Mouse (Mus musculus): ENCODE data around the gene Otop3. TPM values are rescaled to one million over a fixed set of nuclear protein-coding genes. Genes with fewer than 3 reads are reported as not detected.

Otop3 gene
- polyA plus RNA-seq (2011; ENCODE audit: insufficient read depth, insufficient read length, low read depth, missing spikeins): not detected in 2 replicates

GRCm38 (mm10) chr11:115334531-115334930 lies at the start of gene Otop3:
Gene Otop3 (plus strand): TSS chr11:115334731.
- H3K27me3 ChIP-seq (ENCODE audit: control insufficient read depth, insufficient read depth, low read length, poor library complexity, severe bottlenecking): 0 out of 2 replicates have a peak, but pooled peaks cover 3% of the 10 kb centered on the region
- no peaks in the 10 kb centered on the region for H3K4me1 ChIP-seq (ENCODE audit: control insufficient read depth, insufficient read depth, low read length)
- no peaks in the 10 kb centered on the region for H3K36me3 ChIP-seq (ENCODE audit: control insufficient read depth, insufficient read depth, low read length, poor library complexity, severe bottlenecking)
- TF ChIP-seq EP300 (IDR thresholded peaks at IDR 0.05; ENCODE audit: insufficient read depth, low read depth, low read length): no peak
- TF ChIP-seq CTCF (IDR thresholded peaks at IDR 0.05; ENCODE audit: low read depth, low read length): no peak
- TF ChIP-seq POLR2A (IDR thresholded peaks at IDR 0.05; ENCODE audit: insufficient read depth, low read length): no peak
- H3K9me3 ChIP-seq (replicated peaks; ENCODE audit: control insufficient read depth, insufficient read depth, low read length, poor library complexity, severe bottlenecking): no peaks in the 10 kb centered on the region
- no peak within 1 kb of the TSS for H3K9ac ChIP-seq (ENCODE audit: low read depth, poor library complexity, severe bottlenecking)
- H3K4me3 ChIP-seq (ENCODE audit: low read depth, low read length): no peak within 1 kb of the TSS
- H3K27ac ChIP-seq (ENCODE audit: insufficient read depth, low read length): no peak within 1 kb of the TSS

DNA sequence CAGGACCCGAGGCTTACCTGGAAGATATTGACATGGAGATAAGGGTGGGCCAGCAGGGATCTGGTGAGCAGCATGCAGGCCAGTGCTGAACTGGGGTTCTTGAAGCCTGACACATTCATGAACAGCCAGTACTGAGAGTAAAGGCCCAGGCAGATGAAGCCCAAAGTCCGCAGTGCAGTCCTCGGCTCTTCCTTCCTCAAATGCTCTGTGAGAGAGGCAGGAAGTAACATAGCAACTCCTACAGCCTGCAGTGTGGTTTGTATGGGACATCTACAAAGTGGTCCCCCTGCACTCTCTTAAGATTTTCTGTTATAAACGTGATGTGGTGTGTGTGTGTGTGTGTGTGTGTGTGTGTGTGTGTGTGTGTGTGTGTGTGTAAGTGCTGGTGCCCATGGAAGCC lies 49.2 kb upstream of the Otop3 start:
- TF ChIP-seq EP300 (IDR thresholded peaks at IDR 0.05; ENCODE audit: insufficient read depth, low read depth, low read length): no peak
- TF ChIP-seq CTCF (IDR thresholded peaks at IDR 0.05; ENCODE audit: low read depth, low read length): no peak
- Histone ChIP-seq H3K9ac (ENCODE audit: low read depth, poor library complexity, severe bottlenecking) (no peak overlapping the region), H3K27me3 (ENCODE audit: control insufficient read depth, insufficient read depth, low read length, poor library complexity, severe bottlenecking) (no peaks in the 10 kb centered on the region), H3K4me1 (ENCODE audit: control insufficient read depth, insufficient read depth, low read length) (peaks cover 2% of the 10 kb centered on the region), H3K27ac (ENCODE audit: insufficient read depth, low read length) (no peak overlapping the region), H3K36me3 (ENCODE audit: control insufficient read depth, insufficient read depth, low read length, poor library complexity, severe bottlenecking) (no peaks in the 10 kb centered on the region), H3K4me3 (ENCODE audit: low read depth, low read length) (no peak overlapping the region), H3K9me3 (replicated peaks; ENCODE audit: control insufficient read depth, insufficient read depth, low read length, poor library complexity, severe bottlenecking) (no peaks in the 10 kb centered on the region)

DNA sequence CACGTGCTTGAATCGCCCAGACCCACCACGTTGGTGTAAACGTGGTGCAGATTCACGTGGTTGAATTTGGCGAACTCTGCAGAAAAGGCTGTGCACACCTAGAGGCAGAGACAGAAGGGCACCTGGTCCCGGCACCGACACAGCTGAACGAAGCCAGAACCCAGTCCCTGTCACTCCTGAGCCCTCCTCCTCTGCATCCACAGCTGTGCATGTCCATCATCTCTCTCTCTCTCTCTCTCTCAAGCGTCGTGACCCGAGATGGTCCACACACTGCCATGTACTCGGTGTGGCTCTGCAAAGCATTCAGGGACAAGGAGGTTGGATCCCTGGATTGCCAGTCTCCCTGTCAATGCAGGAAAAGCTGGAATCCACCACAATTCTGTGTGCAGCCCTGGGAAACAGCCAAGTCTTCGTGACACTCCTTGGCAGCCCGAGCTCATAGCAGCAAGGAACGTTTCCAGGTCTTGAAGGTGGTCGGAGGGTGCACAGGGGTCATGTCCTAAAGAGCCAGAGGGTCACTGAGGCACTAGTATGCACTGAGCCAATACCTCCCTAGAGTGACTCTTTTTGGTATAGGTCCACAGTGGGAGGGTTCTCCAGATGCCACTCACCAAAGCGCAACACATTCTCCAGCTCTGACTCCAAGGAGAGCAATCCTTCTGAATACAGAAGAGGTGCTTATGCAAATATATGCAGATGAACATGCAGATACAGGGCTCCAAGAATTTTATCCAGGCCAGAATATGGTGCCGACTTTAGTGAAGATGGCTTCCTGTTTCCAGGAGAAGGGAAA lies 48.1 kb upstream of the Otop3 start:
- TF ChIP-seq EP300 (IDR thresholded peaks at IDR 0.05; ENCODE audit: insufficient read depth, low read depth, low read length): no peak
- no peak for TF ChIP-seq CTCF (IDR thresholded peaks at IDR 0.05; ENCODE audit: low read depth, low read length)
- TF ChIP-seq POLR2A (IDR thresholded peaks at IDR 0.05; ENCODE audit: insufficient read depth, low read length): no peak
- Histone ChIP-seq H3K9me3 (replicated peaks; ENCODE audit: control insufficient read depth, insufficient read depth, low read length, poor library complexity, severe bottlenecking) (no peaks in the 10 kb centered on the region), H3K9ac (ENCODE audit: low read depth, poor library complexity, severe bottlenecking) (no peak overlapping the region), H3K36me3 (ENCODE audit: control insufficient read depth, insufficient read depth, low read length, poor library complexity, severe bottlenecking) (no peaks in the 10 kb centered on the region), H3K27ac (ENCODE audit: insufficient read depth, low read length) (no peak overlapping the region), H3K4me1 (ENCODE audit: control insufficient read depth, insufficient read depth, low read length) (peaks cover 4% of the 10 kb centered on the region), H3K27me3 (ENCODE audit: control insufficient read depth, insufficient read depth, low read length, poor library complexity, severe bottlenecking) (no peaks in the 10 kb centered on the region), H3K4me3 (ENCODE audit: low read depth, low read length) (no peak overlapping the region)

DNA sequence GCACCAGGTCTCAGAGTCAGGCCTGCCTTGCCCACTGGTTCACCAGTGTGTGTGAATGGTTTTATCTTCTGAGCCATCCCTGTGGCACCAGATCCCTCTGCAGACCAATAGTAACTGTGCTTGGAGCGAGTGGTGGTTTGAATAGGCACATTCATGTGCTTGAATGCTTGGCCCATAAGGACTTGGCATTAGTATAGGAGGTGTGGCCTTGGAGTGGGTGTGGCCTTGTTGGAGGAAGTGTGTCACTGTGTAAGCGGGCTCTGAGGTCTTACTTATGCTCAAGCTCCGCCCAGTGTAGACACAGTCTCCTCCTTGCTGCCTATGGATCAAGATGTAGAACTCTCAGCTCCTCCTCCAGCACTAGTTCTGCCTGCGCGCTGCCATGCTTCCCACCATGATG lies 47.1 kb upstream of the Otop3 start:
- H3K36me3 ChIP-seq (ENCODE audit: control insufficient read depth, insufficient read depth, low read length, poor library complexity, severe bottlenecking): no peaks in the 10 kb centered on the region
- H3K9ac ChIP-seq (ENCODE audit: low read depth, poor library complexity, severe bottlenecking): no peak overlapping the region
- H3K4me3 ChIP-seq (ENCODE audit: low read depth, low read length): no peak overlapping the region
- H3K9me3 ChIP-seq (replicated peaks; ENCODE audit: control insufficient read depth, insufficient read depth, low read length, poor library complexity, severe bottlenecking): no peaks in the 10 kb centered on the region
- no peaks in the 10 kb centered on the region for H3K27me3 ChIP-seq (ENCODE audit: control insufficient read depth, insufficient read depth, low read length, poor library complexity, severe bottlenecking)
- TF ChIP-seq CTCF (IDR thresholded peaks at IDR 0.05; ENCODE audit: low read depth, low read length): no peak
- TF ChIP-seq EP300 (IDR thresholded peaks at IDR 0.05; ENCODE audit: insufficient read depth, low read depth, low read length): no peak
- no peak for TF ChIP-seq POLR2A (IDR thresholded peaks at IDR 0.05; ENCODE audit: insufficient read depth, low read length)
- H3K27ac ChIP-seq (ENCODE audit: insufficient read depth, low read length): peak overlapping the region; percentile 10; the same call in 1 of the 2 replicates
- peaks cover 6% of the 10 kb centered on the region for H3K4me1 ChIP-seq (ENCODE audit: control insufficient read depth, insufficient read depth, low read length)

DNA sequence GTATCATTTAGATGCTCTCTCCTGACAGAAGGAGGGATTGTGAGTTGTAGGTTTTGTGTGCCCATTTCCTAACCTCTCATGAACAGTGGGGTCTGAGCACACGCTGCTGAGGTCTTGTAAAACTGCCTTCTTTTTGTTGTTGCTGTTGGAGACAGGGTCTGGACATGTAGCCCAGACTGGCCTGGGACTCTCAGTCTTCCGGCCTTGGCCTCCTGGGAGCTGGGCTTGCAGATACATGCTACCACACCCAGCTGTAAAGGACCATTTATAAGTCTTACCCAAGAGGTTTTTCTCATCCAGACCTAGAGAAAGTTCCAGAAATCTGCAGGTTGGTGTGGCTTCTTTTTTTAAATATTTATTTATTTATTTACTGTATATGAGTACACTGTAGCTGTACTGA lies 46.2 kb upstream of the Otop3 start:
- H3K4me1 ChIP-seq (ENCODE audit: control insufficient read depth, insufficient read depth, low read length): peaks cover 7% of the 10 kb centered on the region
- no peaks in the 10 kb centered on the region for H3K36me3 ChIP-seq (ENCODE audit: control insufficient read depth, insufficient read depth, low read length, poor library complexity, severe bottlenecking)
- TF ChIP-seq POLR2A (IDR thresholded peaks at IDR 0.05; ENCODE audit: insufficient read depth, low read length) (no peak), EP300 (IDR thresholded peaks at IDR 0.05; ENCODE audit: insufficient read depth, low read depth, low read length) (no peak), CTCF (IDR thresholded peaks at IDR 0.05; ENCODE audit: low read depth, low read length) (no peak)

GRCm38 (mm10) chr11:115289885-115290284 lies 44.6 kb upstream of the Otop3 start:
- TF ChIP-seq POLR2A (IDR thresholded peaks at IDR 0.05; ENCODE audit: insufficient read depth, low read length) (no peak), CTCF (IDR thresholded peaks at IDR 0.05; ENCODE audit: low read depth, low read length) (no peak), EP300 (IDR thresholded peaks at IDR 0.05; ENCODE audit: insufficient read depth, low read depth, low read length) (no peak)
- Histone ChIP-seq H3K36me3 (ENCODE audit: control insufficient read depth, insufficient read depth, low read length, poor library complexity, severe bottlenecking) (no peaks in the 10 kb centered on the region), H3K4me1 (ENCODE audit: control insufficient read depth, insufficient read depth, low read length) (peaks cover 12% of the 10 kb centered on the region), H3K9me3 (replicated peaks; ENCODE audit: control insufficient read depth, insufficient read depth, low read length, poor library complexity, severe bottlenecking) (no peaks in the 10 kb centered on the region), H3K27me3 (ENCODE audit: control insufficient read depth, insufficient read depth, low read length, poor library complexity, severe bottlenecking) (no peaks in the 10 kb centered on the region), H3K27ac (ENCODE audit: insufficient read depth, low read length) (no peak overlapping the region), H3K4me3 (ENCODE audit: low read depth, low read length) (no peak overlapping the region), H3K9ac (ENCODE audit: low read depth, poor library complexity, severe bottlenecking) (no peak overlapping the region)

More for the DNA sequence above, 46.2 kb upstream of the Otop3 start:
- Histone ChIP-seq H3K4me3 (ENCODE audit: low read depth, low read length) (no peak overlapping the region), H3K9ac (ENCODE audit: low read depth, poor library complexity, severe bottlenecking) (no peak overlapping the region), H3K9me3 (replicated peaks; ENCODE audit: control insufficient read depth, insufficient read depth, low read length, poor library complexity, severe bottlenecking) (no peaks in the 10 kb centered on the region), H3K27me3 (ENCODE audit: control insufficient read depth, insufficient read depth, low read length, poor library complexity, severe bottlenecking) (no peaks in the 10 kb centered on the region), H3K27ac (ENCODE audit: insufficient read depth, low read length) (no peak overlapping the region)

Measured in ES-Bruce4 (cell line).